Mouse (Mus musculus) midbrain, embryonic 13.5 days (tissue): Measurements from ENCODE around the gene Aco2. TPM values are rescaled to one million over a fixed set of nuclear protein-coding genes. Genes with fewer than 3 reads are reported as not detected.
"Not testable (repeated sequence)": the region's sequence is repeated elsewhere in the genome, so short reads cannot be mapped to it uniquely, and the experiment has no call there.

ENCODE experiments used
- ATAC-seq: fragments of 200-750 bp; cut with Nextera tagmentation; 2 replicates; pipeline ENCODE4 v1.8.0; 2017; ENCODE audit warnings: mild to moderate bottlenecking, moderate TSS enrichment, moderate library complexity
- H3K27ac ChIP-seq: fragments of 300-500 bp; sonication (generic); 2 replicates; pipeline ENCODE4 v1.5.1; 2015; ENCODE audit warnings: inconsistent platforms, mild to moderate bottlenecking, moderate library complexity
- H3K27me3 ChIP-seq: fragments of 300-500 bp; sonication (generic); 2 replicates; pipeline ENCODE4 v1.6.1; 2015; ENCODE audit warnings: mild to moderate bottlenecking, inconsistent platforms
- H3K36me3 ChIP-seq: fragments of 300-500 bp; sonication (generic); 2 replicates; pipeline ENCODE4 v1.6.1; 2015; ENCODE audit warnings: mild to moderate bottlenecking, inconsistent platforms
- H3K4me1 ChIP-seq: fragments of 300-500 bp; sonication (generic); replicated peaks from 2 replicates; pipeline ENCODE4 v1.6.1; 2015; ENCODE audit warnings: inconsistent platforms
- H3K4me2 ChIP-seq: fragments of 300-500 bp; sonication (generic); replicated peaks from 2 replicates; pipeline ENCODE4 v1.6.1; 2015; ENCODE audit warnings: moderate library complexity, mild to moderate bottlenecking, inconsistent platforms
- H3K4me3 ChIP-seq: fragments of 300-500 bp; sonication (generic); replicated peaks from 2 replicates; pipeline ENCODE4 v1.5.1; 2015; ENCODE audit warnings: mild to moderate bottlenecking, inconsistent platforms
- H3K9ac ChIP-seq: fragments of 300-500 bp; sonication (generic); replicated peaks from 2 replicates; pipeline ENCODE4 v1.6.1; 2015; ENCODE audit warnings: mild to moderate bottlenecking, inconsistent platforms
- H3K9me3 ChIP-seq: fragments of 300-500 bp; sonication (generic); 2 replicates; pipeline ENCODE4 v1.6.1; 2016; ENCODE audit warnings: mild to moderate bottlenecking, inconsistent platforms
- WGBS: fragments of 180-500 bp; shearing (Covaris S2); methylation state at CpG from one replicate; pipeline ENCODE4 v1.1.7; 2015; 5-methylcytosine and 5-hydroxymethylcytosine counted together
- polyA plus RNA-seq: library from polyadenylated mRNA; unstranded; fragments of >200 nt; fragmentation: Nextera tagmentation; extraction: Ambion mirVana; gene quantifications from 2 replicates; pipeline ENCODE4 v1.2.1, GENCODE M21; 2015

Gene Aco2
- polyA plus RNA-seq, 1 experiment from 2014 or later: 221 TPM

DNA sequence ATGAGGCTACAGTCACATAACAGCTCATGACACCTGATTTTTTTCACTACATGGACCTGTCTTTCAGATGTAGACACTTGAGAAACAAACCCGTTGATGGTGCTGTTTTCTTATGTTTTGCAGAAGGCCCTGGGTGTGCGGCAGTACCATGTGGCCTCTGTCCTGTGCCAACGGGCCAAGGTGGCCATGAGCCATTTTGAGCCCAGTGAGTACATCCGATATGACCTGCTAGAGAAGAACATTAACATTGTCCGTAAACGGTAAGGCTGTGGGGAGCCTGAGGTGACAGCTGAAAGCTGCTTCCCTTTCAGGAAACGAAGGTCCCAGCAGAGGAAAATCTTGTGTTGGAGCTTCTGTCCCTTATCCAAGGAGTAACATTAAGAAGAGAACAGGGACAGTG is 17.1 kb downstream of the Aco2 start:
- H3K4me1 ChIP-seq: no peaks in the 10 kb centered on the region
- no peaks in the 10 kb centered on the region for H3K27me3 ChIP-seq
- peaks cover 54% of the 10 kb centered on the region for H3K36me3 ChIP-seq
- no peak overlapping the region for H3K9ac ChIP-seq
- no peak overlapping the region for H3K27ac ChIP-seq
- no peak overlapping the region for H3K4me2 ChIP-seq
- H3K4me3 ChIP-seq: no peak overlapping the region
- 97% methylated on average over 7 of the region's 7 CpGs for WGBS
- ATAC-seq: no peak
- no peaks in the 10 kb centered on the region for H3K9me3 ChIP-seq

DNA sequence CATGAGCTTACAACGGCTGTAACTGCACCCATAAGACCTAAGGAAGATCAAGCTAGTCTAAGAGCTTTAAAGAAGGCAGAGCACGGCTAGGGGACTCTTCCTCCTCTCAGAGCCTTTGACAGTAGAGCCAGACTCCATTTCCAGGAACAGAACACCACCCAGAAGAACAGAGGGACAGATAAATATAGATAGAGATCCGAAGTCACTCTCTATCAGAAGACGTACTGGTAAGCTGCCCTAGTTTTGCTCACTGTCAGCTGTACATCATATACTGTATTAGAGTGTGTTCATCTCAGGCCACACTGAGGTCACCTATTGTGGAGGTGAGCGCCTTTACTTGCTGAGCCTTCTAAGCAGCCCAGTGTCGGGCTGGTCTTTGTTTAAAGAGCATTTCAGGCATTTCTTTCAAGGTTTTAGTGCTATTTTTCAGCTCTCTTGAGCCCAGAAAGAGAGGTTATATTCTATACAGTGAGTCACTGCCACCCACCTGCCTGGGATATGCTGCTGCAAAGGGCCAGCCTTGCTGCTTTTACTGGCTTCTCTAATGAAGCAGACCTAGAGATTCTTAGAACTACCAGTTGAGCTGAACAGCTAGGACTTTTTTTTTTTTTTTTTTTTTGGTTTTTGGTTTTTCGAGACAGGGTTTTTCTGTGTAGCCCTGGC is 19.2 kb downstream of the Aco2 start:
- Histone ChIP-seq H3K9ac (no peak overlapping the region), H3K27ac (no peak overlapping the region), H3K9me3 (no peaks in the 10 kb centered on the region), H3K4me1 (no peaks in the 10 kb centered on the region), H3K4me3 (no peak overlapping the region), H3K36me3 (peaks cover 72% of the 10 kb centered on the region), H3K4me2 (no peak overlapping the region), H3K27me3 (no peaks in the 10 kb centered on the region)
- 93% methylated on average over 7 of the region's 7 CpGs for WGBS
- no peak for ATAC-seq

DNA sequence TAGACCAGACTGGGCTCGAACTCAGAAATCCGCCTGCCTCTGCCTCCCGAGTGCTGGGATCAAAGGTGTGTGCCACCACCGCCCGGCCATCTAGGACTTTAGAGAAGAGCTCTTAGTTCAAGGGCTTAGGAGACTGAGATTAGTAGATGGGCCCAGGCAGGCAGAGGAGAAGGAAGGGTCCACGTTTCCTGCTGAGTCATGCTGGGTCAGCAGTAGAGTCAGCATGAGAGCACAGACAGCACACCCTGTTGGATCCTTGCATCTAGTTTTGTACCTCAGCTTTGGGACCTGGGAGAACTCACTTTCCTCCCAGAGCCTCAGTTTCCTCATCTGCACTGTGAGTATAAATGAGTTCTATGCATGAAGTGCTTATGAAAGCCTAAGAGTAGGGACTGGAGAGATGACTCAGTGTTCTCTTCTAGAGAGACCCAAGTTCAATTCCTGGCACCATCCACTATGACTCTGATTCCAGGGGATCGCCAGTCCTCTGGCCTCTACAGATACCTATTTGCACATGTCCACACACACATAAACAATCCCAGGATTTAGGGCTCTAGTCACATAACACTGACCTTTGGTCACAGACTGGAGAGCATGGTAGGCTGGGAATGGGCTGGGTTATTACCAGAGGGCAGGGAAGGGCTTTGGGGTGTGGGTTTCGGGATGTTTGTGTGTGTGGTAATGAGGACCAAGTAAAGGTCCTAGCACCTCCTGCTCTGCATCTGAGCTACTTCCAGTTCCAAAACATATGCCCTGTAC is 19.9 kb downstream of the Aco2 start:
- H3K4me1 ChIP-seq: no peaks in the 10 kb centered on the region
- H3K4me3 ChIP-seq: no peak overlapping the region
- no peak overlapping the region for H3K4me2 ChIP-seq
- H3K9me3 ChIP-seq: no peaks in the 10 kb centered on the region
- no peak overlapping the region for H3K27ac ChIP-seq
- no peaks in the 10 kb centered on the region for H3K27me3 ChIP-seq
- no peak for ATAC-seq
- 91% methylated on average over 8 of the region's 8 CpGs for WGBS
- peaks cover 79% of the 10 kb centered on the region for H3K36me3 ChIP-seq
- H3K9ac ChIP-seq: no peak overlapping the region

DNA sequence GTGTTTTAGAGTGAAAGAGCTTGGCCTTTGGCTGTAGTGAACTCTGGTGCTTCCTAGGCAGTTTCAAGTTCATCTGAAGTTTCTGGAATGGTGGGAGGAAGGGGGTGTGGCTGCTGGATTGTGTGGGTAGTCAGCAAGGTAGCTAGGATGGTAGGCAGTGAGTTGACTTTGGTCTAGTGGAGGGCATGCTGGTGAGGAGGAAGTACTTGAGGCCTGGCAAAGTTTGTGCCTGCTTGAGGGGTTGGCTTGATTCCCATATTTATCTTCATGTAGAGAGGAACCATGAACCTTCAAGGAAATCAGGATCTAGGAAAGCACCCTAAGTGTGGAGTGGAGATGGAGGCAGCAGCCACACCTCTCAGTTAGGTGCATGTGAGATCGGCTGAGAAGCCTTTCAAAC is 21.9 kb downstream of the Aco2 start:
- Histone ChIP-seq H3K36me3 (peaks cover 87% of the 10 kb centered on the region), H3K27ac (no peak overlapping the region), H3K4me1 (no peaks in the 10 kb centered on the region), H3K4me3 (no peak overlapping the region), H3K4me2 (no peak overlapping the region), H3K9ac (no peak overlapping the region), H3K9me3 (no peaks in the 10 kb centered on the region), H3K27me3 (no peaks in the 10 kb centered on the region)
- 88% methylated on average over 1 of the region's 1 CpGs for WGBS
- no peak for ATAC-seq

DNA sequence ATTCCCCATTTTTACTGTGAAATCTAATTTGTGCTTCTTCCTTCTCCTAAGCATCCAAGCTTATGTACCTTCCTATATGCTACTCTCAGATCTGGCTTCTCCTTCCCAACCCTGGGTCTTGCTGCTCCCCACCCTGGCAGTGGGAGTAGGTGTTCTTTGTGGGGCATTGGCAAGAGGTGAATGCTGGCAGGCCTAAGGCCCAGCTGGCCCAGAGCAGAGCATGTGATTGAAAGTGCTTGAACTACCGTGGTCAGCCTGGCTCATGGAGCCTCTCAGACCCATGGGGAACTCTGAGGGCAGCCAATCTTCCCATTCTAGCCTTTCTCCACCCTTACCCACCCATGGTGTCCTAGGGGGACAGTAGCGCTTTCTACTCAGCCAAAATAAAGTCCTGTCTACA is 24.3 kb downstream of the Aco2 start:
- Histone ChIP-seq H3K9ac (no peak overlapping the region), H3K27ac (no peak overlapping the region), H3K9me3 (no peaks in the 10 kb centered on the region), H3K4me3 (no peak overlapping the region), H3K27me3 (no peaks in the 10 kb centered on the region), H3K4me2 (no peak overlapping the region), H3K4me1 (no peaks in the 10 kb centered on the region), H3K36me3 (peaks cover 84% of the 10 kb centered on the region)
- whole genome bisulfite sequencing: 85% methylated on average over 2 of the region's 2 CpGs
- no peak for ATAC-seq

DNA sequence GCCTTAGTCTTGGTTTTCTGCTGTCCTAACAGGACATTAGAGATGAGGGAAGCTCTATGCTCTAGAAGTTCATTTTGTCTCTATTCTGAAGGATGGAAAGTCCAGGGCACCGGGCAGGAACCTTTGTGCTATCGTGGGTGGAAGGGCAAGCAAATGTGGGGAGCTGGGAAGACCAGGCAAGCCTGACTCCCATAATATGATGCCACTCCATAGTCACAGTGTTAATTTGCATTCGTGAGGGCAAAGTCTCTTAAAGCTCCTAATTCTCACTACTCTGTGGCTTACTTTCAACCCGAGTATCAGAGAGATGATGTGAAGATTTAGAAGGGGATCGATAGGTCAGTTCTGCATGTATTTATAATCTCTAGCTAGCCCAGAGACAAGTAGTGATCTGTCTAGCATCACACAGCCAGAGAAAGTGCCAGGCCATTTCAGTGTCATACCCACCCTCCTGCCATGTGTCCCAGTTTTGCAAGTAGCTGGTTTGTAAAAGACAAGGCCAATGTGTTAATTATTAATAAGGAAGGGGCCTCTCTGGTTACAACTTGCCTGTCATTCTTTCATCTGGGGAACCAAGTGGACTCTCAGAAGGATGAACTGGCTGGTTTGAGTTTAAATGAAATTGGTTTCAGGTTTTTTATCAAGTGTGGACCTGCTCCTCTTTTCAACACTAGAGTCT is 25.6 kb downstream of the Aco2 start:
- ATAC-seq: no peak
- Histone ChIP-seq H3K36me3 (peaks cover 85% of the 10 kb centered on the region), H3K4me2 (no peak overlapping the region), H3K9ac (no peak overlapping the region), H3K27me3 (no peaks in the 10 kb centered on the region), H3K4me3 (no peak overlapping the region), H3K4me1 (no peaks in the 10 kb centered on the region), H3K27ac (no peak overlapping the region), H3K9me3 (no peaks in the 10 kb centered on the region)
- 94% methylated on average over 5 of the region's 5 CpGs for WGBS

DNA sequence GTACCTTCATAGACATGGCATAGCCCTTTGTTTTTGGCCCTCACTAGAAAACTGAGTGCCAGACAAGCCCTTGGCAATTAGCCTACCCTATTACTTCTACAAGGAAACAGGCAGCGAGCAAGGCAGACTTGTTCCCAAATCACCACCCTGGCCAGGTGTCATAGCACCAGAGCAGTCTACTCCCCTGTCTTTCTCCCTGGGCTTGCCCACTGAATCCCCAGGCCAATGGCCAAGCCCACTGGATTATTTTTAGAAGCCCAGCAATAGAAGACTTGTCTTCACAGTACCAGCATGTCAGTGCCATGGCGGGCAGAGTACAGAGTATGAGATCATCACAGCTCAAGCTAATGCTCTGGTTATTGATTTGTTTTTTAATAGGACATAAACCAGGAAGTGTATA is 26.6 kb downstream of the Aco2 start:
- no peak overlapping the region for H3K4me3 ChIP-seq
- WGBS: 96% methylated on average over 2 of the region's 2 CpGs
- no peaks in the 10 kb centered on the region for H3K4me1 ChIP-seq
- H3K4me2 ChIP-seq: no peak overlapping the region
- peaks cover 88% of the 10 kb centered on the region for H3K36me3 ChIP-seq
- H3K9ac ChIP-seq: no peak overlapping the region
- H3K27ac ChIP-seq: no peak overlapping the region
- ATAC-seq: no peak
- H3K27me3 ChIP-seq: no peaks in the 10 kb centered on the region
- H3K9me3 ChIP-seq: no peaks in the 10 kb centered on the region

DNA sequence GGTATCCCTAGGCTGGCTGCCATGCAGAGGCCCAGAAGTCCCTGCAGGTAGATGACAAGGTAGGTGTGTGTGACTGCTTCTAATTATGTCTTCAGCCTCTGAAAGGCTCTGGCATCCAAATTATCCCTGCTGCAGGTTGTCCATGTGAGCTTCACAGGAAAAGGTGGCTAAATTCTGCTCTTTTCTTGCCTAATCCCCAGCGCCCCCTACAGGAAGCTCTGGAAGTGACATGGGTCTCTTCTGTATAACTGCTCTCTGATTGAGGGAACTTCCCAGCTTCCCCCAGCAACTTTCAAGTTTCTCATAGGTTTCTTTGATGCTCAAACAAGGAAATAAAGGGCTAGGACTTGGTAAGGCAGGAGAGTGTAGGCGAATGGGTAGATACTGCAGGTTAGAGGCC is 32.8 kb downstream of the Aco2 start:
- Histone ChIP-seq H3K27ac (no peak overlapping the region), H3K4me2 (no peak overlapping the region), H3K27me3 (no peaks in the 10 kb centered on the region), H3K9me3 (no peaks in the 10 kb centered on the region), H3K9ac (no peak overlapping the region), H3K4me1 (no peaks in the 10 kb centered on the region), H3K4me3 (no peak overlapping the region), H3K36me3 (peaks cover 96% of the 10 kb centered on the region)
- WGBS: 32% methylated on average over 2 of the region's 2 CpGs
- no peak for ATAC-seq

DNA sequence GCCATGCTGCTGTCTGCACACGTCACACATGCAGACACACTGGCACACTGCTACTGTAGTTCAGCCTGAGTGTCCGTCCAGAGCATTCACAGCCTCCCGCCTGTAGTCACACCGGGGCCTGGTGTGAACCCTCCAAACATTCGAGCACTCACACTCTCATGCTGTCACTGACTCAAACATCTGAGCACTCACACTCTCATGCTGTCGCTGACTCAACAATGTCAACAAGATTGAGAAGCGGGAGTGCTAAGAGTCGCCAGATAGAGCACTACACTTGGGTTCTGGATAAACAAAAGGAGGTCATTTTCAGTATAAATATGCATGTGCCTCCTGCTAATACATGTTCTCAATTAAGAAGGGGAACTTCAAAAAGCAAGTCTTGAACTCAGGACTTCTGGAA is 35.8 kb downstream of the Aco2 start:
- 93% methylated on average over 8 of the region's 8 CpGs for WGBS
- H3K9me3 ChIP-seq: no peaks in the 10 kb centered on the region
- ATAC-seq: no peak
- no peak overlapping the region for H3K4me3 ChIP-seq
- peaks cover 96% of the 10 kb centered on the region for H3K36me3 ChIP-seq
- no peak overlapping the region for H3K27ac ChIP-seq
- H3K9ac ChIP-seq: no peak overlapping the region
- no peaks in the 10 kb centered on the region for H3K27me3 ChIP-seq
- no peaks in the 10 kb centered on the region for H3K4me1 ChIP-seq
- H3K4me2 ChIP-seq: no peak overlapping the region

DNA sequence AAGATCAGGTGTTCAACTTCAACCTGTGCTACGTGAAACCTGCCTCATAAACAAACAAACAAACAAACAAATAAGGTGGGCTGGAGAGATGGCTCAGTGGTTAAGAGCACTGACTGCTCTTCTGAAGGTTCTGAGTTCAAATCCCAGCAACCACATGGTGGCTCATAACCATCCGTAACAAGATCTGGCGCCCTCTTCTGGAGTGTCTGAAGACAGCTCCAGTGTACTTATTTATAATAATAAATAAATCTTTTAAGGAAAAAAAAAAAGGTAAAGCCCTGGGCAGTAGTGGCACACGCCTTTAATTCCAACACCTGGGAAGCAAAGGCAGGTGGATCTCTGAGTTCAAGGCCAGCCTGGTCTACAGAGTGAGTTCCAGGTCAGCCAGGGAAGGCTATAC is 36.7 kb downstream of the Aco2 start:
- H3K27ac ChIP-seq, H3K4me2 ChIP-seq, H3K27me3 ChIP-seq, H3K9ac ChIP-seq, H3K4me3 ChIP-seq, H3K4me1 ChIP-seq, H3K9me3 ChIP-seq, ATAC-seq: not testable (repeated sequence)
- H3K36me3 ChIP-seq: peaks cover 98% of the 10 kb centered on the region
- 88% methylated on average over 4 of the region's 4 CpGs for WGBS

DNA sequence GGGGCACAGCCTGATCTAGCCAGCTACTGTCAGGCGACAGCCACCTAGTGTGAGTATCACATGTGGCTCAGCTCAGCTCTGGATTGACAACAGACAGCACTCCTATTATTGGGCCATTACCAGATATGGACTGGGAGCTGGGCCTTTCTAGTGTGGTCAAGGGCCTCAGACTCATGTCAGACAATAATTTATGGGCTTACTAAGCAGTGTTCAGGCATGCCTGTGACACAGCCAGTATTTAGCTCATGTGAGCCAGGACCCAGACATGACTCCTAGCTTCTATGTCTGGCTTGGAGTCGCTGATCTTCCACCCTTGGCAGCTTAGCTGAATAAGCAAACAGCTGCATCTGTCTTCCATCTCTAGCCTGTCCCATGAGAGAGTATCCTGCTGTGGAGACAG is 40.4 kb downstream of the Aco2 start:
- Histone ChIP-seq H3K27me3 (no peaks in the 10 kb centered on the region), H3K4me1 (no peaks in the 10 kb centered on the region), H3K36me3 (peaks cover 95% of the 10 kb centered on the region), H3K9me3 (no peaks in the 10 kb centered on the region), H3K4me3 (no peak overlapping the region), H3K9ac (no peak overlapping the region), H3K4me2 (no peak overlapping the region), H3K27ac (no peak overlapping the region)
- 80% methylated on average over 2 of the region's 2 CpGs for WGBS
- no peak for ATAC-seq

DNA sequence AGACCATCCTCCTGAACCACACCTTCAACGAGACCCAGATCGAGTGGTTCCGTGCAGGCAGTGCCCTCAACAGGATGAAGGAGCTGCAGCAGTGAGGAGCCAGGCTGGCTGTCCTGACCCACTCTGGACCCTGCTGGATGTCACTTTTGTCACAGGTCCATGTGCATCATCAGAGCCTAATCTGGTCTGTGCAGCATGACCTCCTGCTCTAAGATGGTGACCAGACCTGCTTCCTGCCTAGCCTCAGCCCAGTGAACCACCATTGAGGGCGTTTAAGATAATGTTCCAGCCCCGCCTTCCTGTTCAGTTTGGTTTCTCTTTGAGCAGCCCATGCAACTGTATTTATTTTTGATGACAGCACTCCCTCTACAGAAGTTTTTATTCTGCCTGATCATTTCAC is 42.6 kb downstream of the Aco2 start:
- 90% methylated on average over 5 of the region's 5 CpGs for WGBS
- H3K36me3 ChIP-seq: peaks cover 79% of the 10 kb centered on the region

More for the DNA sequence above, 42.6 kb downstream of the Aco2 start:
- Histone ChIP-seq H3K4me2 (no peak overlapping the region), H3K27me3 (no peaks in the 10 kb centered on the region), H3K27ac (no peak overlapping the region), H3K9ac (no peak overlapping the region), H3K4me1 (no peaks in the 10 kb centered on the region), H3K4me3 (no peak overlapping the region), H3K9me3 (no peaks in the 10 kb centered on the region)
- ATAC-seq: no peak
